In the genomic region with DNA sequence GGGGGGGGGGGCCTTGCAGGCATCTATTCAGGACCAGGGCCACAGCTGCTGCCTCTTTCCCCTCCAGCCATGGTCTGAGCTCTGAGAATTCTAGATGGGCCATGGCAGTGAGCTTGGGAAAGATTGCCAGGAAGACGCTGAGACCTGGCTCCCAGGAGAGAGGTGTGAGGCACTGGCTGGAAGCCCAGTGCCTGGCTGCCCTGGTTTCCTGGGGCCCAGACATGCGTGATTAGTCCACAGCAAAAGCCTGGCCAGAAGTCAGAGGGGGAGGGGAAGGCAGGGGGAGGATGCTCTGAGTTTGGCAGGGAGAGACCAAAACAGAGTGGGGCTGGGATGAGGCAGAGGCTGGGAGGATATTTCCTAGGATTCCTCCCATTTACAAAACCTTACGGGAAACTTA, we compare ENCODE assay signal across 7 mouse cellular contexts. TPM values are rescaled to one million over a fixed set of nuclear protein-coding genes. Genes with fewer than 3 reads are reported as not detected.
DNase-seq lines count a peak whose midpoint lies in the region; ATAC-seq lines count a peak whose summit lies in the region.

No protein-coding gene starts in this region.

- no peaks in the 10 kb centered on the region for H3K9me3 ChIP-seq in forebrain, embryonic 15.5 days
- no peaks in the 10 kb centered on the region for H3K9me3 ChIP-seq in hindbrain, embryonic 13.5 days
- no peaks in the 10 kb centered on the region for H3K9me3 ChIP-seq in limb, embryonic 11.5 days (ENCODE audit: control insufficient read depth, low read length)
- no peaks in the 10 kb centered on the region for H3K9me3 ChIP-seq in neural tube, embryonic 13.5 days

- 0 out of 2 replicates have a peak, but pooled peaks have one; percentile 11 for ATAC-seq in forebrain, embryonic 15.5 days (replicated peaks)
- no peak for ATAC-seq in hindbrain, embryonic 13.5 days (ENCODE audit: low FRiP score)
- no peak for ATAC-seq in limb, embryonic 11.5 days (ENCODE audit: insufficient number of reproducible peaks, low FRiP score, low TSS enrichment, low read depth)
- no peak for ATAC-seq in neural tube, embryonic 13.5 days (ENCODE audit: low read depth)
- no peak for ATAC-seq in granulocyte monocyte progenitor cell, adult 5-6 weeks (replicated peaks; ENCODE audit: poor library complexity, severe bottlenecking)

- 23% methylated on average over 3 of the region's 3 CpGs for whole genome bisulfite sequencing in forebrain, embryonic 15.5 days
- 29% methylated on average over 3 of the region's 3 CpGs for WGBS in hindbrain, embryonic 13.5 days
- 34% methylated on average over 3 of the region's 3 CpGs for WGBS in limb, embryonic 11.5 days
- 23% methylated on average over 3 of the region's 3 CpGs for WGBS in neural tube, embryonic 13.5 days

- H3K9ac ChIP-seq in forebrain, embryonic 15.5 days (replicated peaks): no peak overlapping the region
- peak overlapping the region; percentile 55 for H3K9ac ChIP-seq in hindbrain, embryonic 13.5 days
- H3K9ac ChIP-seq in limb, embryonic 11.5 days (ENCODE audit: low read length): peak overlapping the region; percentile 22; the same call in 1 of the 2 replicates
- H3K9ac ChIP-seq in neural tube, embryonic 13.5 days: no peak overlapping the region

- peaks cover 61% of the 10 kb centered on the region for H3K4me1 ChIP-seq in forebrain, embryonic 15.5 days
- H3K4me1 ChIP-seq in hindbrain, embryonic 13.5 days (replicated peaks): peaks cover 84% of the 10 kb centered on the region
- H3K4me1 ChIP-seq in limb, embryonic 11.5 days (ENCODE audit: control insufficient read depth, insufficient read depth, low read length): peaks cover 29% of the 10 kb centered on the region
- H3K4me1 ChIP-seq in neural tube, embryonic 13.5 days (replicated peaks): peaks cover 80% of the 10 kb centered on the region

- no peak overlapping the region for H3K4me3 ChIP-seq in forebrain, embryonic 15.5 days
- no peak overlapping the region for H3K4me3 ChIP-seq in hindbrain, embryonic 13.5 days
- H3K4me3 ChIP-seq in limb, embryonic 11.5 days (ENCODE audit: low read depth, low read length): no peak overlapping the region
- H3K4me3 ChIP-seq in neural tube, embryonic 13.5 days: no peak overlapping the region

- no peaks in the 10 kb centered on the region for H3K36me3 ChIP-seq in forebrain, embryonic 15.5 days
- peaks cover 14% of the 10 kb centered on the region for H3K36me3 ChIP-seq in hindbrain, embryonic 13.5 days
- H3K36me3 ChIP-seq in limb, embryonic 11.5 days (ENCODE audit: control insufficient read depth, insufficient read depth, low read length): no peaks in the 10 kb centered on the region
- H3K36me3 ChIP-seq in neural tube, embryonic 13.5 days: peaks cover 4% of the 10 kb centered on the region; the same call in 1 of the 2 replicates

- H3K27ac ChIP-seq in forebrain, embryonic 15.5 days (replicated peaks): peak overlapping the region; percentile 55
- peak overlapping the region; percentile 73 for H3K27ac ChIP-seq in hindbrain, embryonic 13.5 days
- no peak overlapping the region; the same call in 1 of the 2 replicates for H3K27ac ChIP-seq in limb, embryonic 11.5 days (replicated peaks; ENCODE audit: low read depth, low read length)
- peak overlapping the region; percentile 71 for H3K27ac ChIP-seq in neural tube, embryonic 13.5 days (replicated peaks)

- H3K27me3 ChIP-seq in forebrain, embryonic 15.5 days: no peaks in the 10 kb centered on the region
- no peaks in the 10 kb centered on the region for H3K27me3 ChIP-seq in hindbrain, embryonic 13.5 days
- no peaks in the 10 kb centered on the region for H3K27me3 ChIP-seq in limb, embryonic 11.5 days (ENCODE audit: control insufficient read depth, insufficient read depth, low read length)
- H3K27me3 ChIP-seq in neural tube, embryonic 13.5 days: no peaks in the 10 kb centered on the region

- peak; percentile 88 for DNase-seq in MN1 (ENCODE audit: low spot score)
- peak; percentile 77 for DNase-seq in adrenal gland, postnatal 14 days
- DNase-seq in limb, embryonic 11.5 days (ENCODE audit: low spot score): no peak

- no peak overlapping the region for H3K4me2 ChIP-seq in forebrain, embryonic 15.5 days (replicated peaks)
- peak overlapping the region; percentile 16 for H3K4me2 ChIP-seq in hindbrain, embryonic 13.5 days
- peak overlapping the region; percentile 7; the same call in 1 of the 2 replicates for H3K4me2 ChIP-seq in limb, embryonic 11.5 days (ENCODE audit: low read depth, severe bottlenecking)
- peak overlapping the region; percentile 87 for H3K4me2 ChIP-seq in neural tube, embryonic 13.5 days

RNA-seq across cellular contexts. Expression of a gene that starts 3.9 kb away (rescaled TPM):
- total RNA-seq in adrenal gland, postnatal 14 days (2021): 6.3 and 7.4 TPM in 2 replicates
- polyA plus RNA-seq in forebrain, embryonic 15.5 days (2015; fragmentation: Nextera tagmentation; extraction: Ambion mirVana): 21.1 and 24.1 TPM in 2 replicates
- 33.6 and 34.2 TPM in 2 replicates for polyA plus RNA-seq in hindbrain, embryonic 13.5 days (2015; fragmentation: Nextera tagmentation; extraction: Ambion mirVana)
- 13.8 and 14.3 TPM in 2 replicates for polyA plus RNA-seq in limb, embryonic 11.5 days (2014; fragmentation: Nextera tagmentation; extraction: Ambion mirVana)
- 30.6 TPM in 2 replicates for polyA plus RNA-seq in neural tube, embryonic 13.5 days (2015; fragmentation: Nextera tagmentation; extraction: Ambion mirVana)
- total RNA-seq in granulocyte monocyte progenitor cell, adult 5-6 weeks (2014; fragmentation: Nextera tagmentation): 0.32 and 2.5 TPM in 2 replicates
- 0.43 and 1.5 TPM in 2 replicates for total RNA-seq in granulocyte monocyte progenitor cell, adult 5-6 weeks (2017)

RNA-seq across cellular contexts. Expression of a gene that starts 43.8 kb away (rescaled TPM):
- 9.4 and 16.7 TPM in 2 replicates for total RNA-seq in adrenal gland, postnatal 14 days (2021)
- 18.0 and 18.3 TPM in 2 replicates for polyA plus RNA-seq in forebrain, embryonic 15.5 days (2015; fragmentation: Nextera tagmentation; extraction: Ambion mirVana)
- polyA plus RNA-seq in hindbrain, embryonic 13.5 days (2015; fragmentation: Nextera tagmentation; extraction: Ambion mirVana): 17.0 and 17.4 TPM in 2 replicates
- 4.3 and 4.4 TPM in 2 replicates for polyA plus RNA-seq in limb, embryonic 11.5 days (2014; fragmentation: Nextera tagmentation; extraction: Ambion mirVana)
- polyA plus RNA-seq in neural tube, embryonic 13.5 days (2015; fragmentation: Nextera tagmentation; extraction: Ambion mirVana): 12.5 and 14.2 TPM in 2 replicates
- 209 and 244 TPM in 2 replicates for total RNA-seq in granulocyte monocyte progenitor cell, adult 5-6 weeks (2014; fragmentation: Nextera tagmentation)
- total RNA-seq in granulocyte monocyte progenitor cell, adult 5-6 weeks (2017): 201 and 270 TPM in 2 replicates

RNA-seq across cellular contexts. Expression of a gene that starts 51.9 kb away (rescaled TPM):
- 32.3 and 38.2 TPM in 2 replicates for total RNA-seq in adrenal gland, postnatal 14 days (2021)
- polyA plus RNA-seq in forebrain, embryonic 15.5 days (2015; fragmentation: Nextera tagmentation; extraction: Ambion mirVana): 10.0 and 11.1 TPM in 2 replicates
- 27.4 and 32.0 TPM in 2 replicates for polyA plus RNA-seq in hindbrain, embryonic 13.5 days (2015; fragmentation: Nextera tagmentation; extraction: Ambion mirVana)
- polyA plus RNA-seq in limb, embryonic 11.5 days (2014; fragmentation: Nextera tagmentation; extraction: Ambion mirVana): 78.7 and 79.9 TPM in 2 replicates
- 34.4 and 37.7 TPM in 2 replicates for polyA plus RNA-seq in neural tube, embryonic 13.5 days (2015; fragmentation: Nextera tagmentation; extraction: Ambion mirVana)
- total RNA-seq in granulocyte monocyte progenitor cell, adult 5-6 weeks (2014; fragmentation: Nextera tagmentation): not detected in 2 replicates
- not detected in 2 replicates for total RNA-seq in granulocyte monocyte progenitor cell, adult 5-6 weeks (2017)

Comparison
In these comparisons a context has a peak if more than half of its experiments do, and no peak if none do; other contexts are left out.
1. H3K9ac ChIP-seq: peak in hindbrain, embryonic 13.5 days (single experiment) and limb, embryonic 11.5 days (single experiment); none in forebrain, embryonic 15.5 days (single experiment) and neural tube, embryonic 13.5 days (single experiment).